Mouse (Mus musculus) urinary bladder, adult 18-20 months (tissue): ENCODE measurements around the gene Dcst1.

Experiments
- DNase-seq, 2 experiments: peaks; one replicate each; pipeline ENCODE4 v3.0.0; 2022; ENCODE audit warnings: low spot score in 2 of 2, mixed read lengths in 2 of 2

The Dcst1 gene

DNA sequence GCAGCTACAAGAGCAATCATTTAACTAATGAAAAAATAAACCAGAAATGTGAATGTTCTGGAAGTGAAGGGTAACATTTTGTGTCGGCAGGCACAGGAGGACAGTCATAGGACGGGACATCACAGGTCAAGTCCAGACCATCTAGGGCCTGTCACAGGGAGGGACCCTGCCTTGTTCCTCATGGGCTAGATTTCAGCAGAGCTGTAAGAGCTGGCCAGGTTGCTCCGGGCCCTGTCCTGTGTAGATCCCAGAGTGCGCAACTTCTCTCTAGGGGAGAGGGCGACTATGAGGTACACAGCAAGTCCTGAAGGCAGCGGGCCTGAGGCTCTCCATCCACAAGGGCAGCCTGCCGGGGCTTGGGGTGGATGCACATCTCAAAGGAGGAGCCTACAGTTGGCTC lies 3.4 kb downstream of the Dcst1 start, which contains the start of gene Dcst2:
Dcst2 (plus strand) TSS at position 301 of the 400 bp plus-strand sequence.
- no peak for DNase-seq

DNA sequence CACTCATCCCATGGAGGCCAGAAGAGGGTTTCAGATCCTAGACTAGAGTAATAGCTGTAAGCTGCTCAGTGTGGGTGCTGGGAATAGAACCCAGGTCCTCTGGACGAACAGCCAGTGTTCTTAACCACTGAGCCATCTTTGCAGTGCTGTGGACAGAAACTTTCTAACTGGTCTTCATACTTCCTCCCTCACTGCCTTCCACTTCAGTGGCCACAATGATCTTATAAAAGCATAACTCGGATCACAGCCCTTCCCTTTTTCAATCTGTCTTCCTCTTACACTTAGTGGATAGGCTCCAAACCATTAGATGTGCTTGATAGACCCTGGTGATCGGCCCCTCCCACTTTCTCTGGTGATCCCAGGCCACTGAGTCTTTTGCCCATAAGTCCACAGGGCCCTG lies 4.8 kb downstream of the Dcst1 start:
- DNase-seq = no peak

DNA sequence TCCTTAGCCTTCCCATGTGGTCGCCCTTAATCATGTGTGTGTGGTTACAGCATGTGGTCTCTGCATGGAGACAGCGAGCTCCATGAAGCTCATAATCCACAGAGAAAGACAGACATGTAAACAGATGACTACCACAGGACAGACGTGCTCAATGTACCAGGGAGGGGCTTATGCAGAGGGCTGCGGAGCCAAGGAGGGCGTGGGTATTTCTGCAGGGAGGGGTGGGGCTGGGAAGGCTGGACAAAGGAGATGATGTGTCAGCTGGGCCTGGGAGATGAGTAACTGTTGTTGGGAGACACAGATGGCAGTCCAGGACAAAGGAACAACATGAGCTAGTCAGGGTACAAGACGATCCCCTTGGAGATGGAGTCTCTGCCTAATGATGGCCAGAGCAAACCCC lies 5.4 kb downstream of the Dcst1 start:
- no peak for DNase-seq

DNA sequence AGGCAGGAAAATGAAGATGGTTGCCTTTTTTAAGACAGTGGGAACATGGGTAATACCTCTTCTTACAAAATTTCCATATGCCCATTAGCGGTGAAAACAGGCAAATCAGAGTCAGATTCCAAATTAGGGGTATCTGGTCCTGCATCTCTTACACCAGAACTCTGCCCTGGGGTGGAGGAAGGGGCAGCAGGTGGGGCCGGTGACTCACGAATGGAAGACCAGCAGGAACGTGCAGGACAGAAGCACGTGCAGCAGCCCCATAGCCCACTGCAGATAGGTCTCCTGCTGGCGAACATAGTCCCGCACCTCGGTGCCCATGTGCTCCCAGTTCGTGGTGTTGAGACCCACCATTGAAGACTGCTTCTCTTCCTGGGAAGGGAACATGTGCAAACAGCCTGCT lies 9.0 kb downstream of the Dcst1 start:
- DNase-seq = no peak

DNA sequence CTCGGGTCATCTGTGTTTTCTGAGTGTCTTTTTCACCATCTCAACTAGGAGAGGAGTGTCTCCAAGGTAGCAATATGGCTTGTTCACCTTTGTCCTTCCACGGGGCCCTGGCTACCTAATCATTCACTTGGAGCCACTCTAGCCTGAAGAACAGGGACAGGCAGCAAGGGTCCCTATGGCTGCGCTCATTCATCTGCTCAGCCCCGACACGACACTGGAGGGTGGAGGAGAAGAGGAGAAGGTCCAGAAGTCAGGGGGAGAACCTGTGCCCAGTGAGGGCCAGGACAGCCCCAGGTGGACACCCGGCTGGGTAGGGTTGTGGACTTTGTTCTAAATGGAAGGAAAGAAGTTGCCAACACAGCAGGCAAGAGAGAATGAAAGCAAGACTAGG lies 9.5 kb downstream of the Dcst1 start:
- no peak for DNase-seq

DNA sequence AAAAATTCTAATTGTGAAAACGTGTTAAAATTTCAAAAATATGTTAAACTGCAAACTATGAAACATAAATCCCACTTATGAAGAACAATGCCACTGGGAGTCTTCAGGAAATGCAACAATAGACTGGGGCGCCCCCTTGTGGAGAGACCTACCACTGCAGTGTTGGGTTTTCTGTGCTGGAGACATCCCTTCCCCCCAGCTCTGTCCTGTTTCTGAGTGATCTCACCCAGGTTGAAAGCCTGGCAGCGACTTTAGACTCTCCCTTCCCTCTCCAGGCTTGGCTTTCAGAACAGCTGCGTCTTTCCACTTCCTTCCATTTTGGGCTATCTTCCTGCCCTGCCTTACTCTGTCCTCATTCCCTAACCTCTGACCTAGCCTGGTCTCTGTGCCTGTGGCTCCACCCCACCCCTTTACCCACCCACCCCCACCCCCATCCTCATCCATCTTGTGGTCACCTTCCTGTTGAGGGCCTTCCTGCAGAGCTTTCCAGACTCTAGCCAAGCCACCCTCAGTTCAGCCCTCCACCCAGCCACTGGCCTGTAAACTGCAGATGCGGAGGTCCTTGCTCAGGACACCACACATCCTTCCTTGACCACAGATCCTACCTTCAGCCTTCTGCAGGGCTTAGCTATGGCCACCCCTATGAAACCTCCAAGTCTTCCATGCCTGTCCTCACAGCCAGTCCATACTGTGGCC lies 10.1 kb downstream of the Dcst1 start:
- DNase-seq = peak; percentile 75 to 80

DNA sequence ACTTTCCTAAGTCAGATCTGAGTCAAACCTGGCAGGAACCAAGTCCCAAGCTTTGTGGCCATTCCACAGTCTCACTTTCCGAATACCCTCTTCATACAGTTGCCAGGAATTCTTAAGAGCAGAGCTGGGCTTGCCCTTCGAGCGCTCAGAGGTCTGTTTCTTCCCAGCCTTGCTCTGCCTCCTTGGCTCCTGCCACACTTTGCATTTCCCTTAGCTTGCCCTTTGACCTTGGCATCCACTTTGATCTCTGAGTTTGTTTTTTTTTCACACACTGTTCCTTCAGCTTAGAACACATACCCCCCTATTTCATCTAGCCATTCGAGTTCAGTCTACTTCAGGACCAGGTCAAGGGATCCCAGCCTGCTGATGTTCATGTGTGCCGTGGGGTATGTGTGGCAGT lies 13.8 kb downstream of the Dcst1 start:
- DNase-seq = no peak

DNA sequence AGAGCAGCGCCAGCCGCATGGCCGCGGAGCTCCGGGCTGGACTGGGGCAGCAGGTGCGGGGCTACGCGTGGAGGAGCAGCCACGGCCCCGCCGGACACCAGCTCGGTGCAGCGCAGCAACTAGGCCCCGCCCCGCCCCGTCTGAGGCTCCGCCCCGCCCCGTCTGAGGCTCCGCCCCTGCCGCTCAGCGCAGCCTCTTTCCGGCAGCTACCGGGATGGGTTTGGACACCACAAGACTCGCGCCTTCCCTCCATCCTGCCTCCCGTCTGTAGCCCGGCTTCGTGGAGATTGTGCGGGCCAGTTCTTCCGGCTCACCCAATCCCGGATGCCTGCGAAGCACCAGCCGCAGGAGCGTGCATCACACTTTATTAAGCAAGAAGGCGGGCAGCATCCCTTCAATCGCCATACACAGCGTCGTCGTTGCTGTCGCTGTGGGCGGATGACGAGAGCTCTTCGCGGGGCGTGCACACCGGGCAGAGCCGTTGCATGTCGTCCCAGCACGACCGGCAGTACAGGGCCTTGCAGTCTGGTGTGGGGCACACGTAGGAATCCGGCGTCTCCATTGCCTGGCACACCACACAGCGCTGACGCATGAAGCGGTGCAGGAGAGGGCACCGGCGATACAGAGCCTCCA lies 15.1 kb downstream of the Dcst1 start, which contains the start of gene Adam15:
Adam15 (minus strand) TSS at position 128 of the 633 bp plus-strand sequence.
- peak; percentile 89 to 96 for DNase-seq

DNA sequence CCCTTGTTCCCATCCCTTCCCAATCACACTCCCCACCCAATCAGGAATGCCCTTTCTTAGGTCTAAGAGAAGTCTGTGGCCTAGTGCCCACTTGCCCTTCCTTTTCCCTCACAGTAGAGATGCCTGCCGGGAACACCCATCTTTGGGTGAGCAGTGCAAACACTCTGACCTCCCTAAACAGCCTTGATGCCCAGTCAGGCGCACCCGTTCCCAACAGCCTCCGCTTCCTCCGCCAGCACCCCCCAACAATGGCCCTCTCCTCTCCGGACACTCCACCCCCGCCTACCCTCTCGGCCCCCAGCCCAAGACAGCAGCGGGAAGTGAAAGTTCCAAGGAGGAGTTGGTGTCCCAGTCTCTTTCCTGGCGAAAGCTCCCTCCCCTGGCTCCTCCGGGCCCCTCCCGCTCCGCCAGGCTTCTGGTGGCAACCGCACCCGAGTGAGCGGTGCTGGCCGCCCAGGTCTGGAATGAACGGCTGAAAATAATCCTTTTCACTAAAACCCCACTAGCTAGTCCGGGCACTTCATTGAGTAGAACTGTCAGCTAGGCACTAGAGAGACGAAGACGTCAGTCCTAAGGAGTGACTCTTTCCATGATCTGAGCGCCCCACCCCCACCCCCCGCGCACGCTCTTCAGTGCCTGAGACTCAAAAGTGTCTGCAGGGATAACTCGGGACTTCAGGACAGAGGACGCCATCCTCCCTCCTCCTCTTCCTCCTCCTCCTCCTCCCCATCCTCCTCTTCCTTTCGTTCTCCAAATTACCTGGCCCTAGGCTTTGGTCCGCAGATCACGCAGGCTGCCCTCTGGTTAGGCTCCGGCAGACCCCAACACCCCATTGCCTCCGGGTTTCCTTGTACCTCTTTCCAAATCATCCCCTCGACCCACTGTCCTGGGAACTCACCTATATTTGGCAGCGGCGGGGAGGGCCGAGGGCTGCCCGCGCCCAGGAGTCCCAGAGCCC lies 15.9 kb downstream of the Dcst1 start:
- peak; percentile 31 to 42 for DNase-seq

DNA sequence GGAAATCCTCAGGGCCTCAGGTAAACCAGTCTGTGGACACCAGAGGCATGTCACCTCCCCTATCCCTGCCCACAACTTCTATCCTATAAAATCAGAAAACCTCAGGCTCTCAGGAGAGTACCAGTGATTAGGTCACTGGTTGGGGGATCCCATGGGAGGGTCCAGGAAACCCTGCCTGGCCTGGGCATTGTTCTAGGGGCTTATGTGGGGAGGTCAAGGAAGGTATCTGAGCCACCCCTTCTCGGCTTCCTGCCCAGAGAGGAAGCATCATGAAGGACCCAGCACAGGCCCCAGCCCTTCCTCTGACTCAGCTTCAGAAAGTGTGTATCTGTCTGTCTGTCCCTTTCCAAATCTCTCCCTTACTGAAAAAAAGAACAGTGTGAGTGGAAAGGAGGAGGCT lies 17.1 kb downstream of the Dcst1 start:
- DNase-seq = no peak

DNA sequence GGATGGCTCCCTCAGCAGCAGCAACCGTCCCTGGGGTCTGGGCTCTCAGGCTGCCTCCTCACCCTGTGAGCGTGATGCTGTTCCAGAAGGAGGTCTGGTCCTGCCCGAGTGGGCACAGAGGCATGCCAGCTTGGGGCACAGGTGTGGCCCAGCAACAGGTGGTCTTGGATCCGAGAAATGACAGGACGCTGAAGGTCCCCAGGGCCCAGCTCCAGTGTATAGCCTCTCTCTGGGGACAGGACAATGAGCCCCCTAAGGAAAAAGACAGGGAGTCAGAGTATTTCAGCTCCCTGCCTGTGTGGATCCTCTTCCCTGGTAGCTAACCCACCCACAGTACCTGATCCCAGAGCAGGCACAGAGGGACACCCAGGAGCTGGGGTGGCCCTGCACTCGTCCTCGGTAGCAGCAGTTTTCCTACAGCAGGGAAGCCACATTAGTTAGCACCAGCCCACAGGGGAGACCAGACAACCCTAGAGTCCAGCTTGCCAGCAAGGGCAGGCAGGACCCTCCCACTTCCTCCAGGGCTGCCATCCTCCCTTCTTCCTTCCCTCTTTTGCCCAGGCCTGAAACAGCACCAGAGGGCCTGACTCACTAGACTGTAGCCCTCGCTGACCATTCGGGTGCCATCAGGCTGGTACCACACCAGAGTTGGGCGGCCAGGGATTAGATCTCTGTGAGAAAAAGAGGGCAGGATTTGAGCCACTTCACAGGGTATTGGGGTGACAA lies 18.1 kb downstream of the Dcst1 start:
- DNase-seq = no peak

DNA sequence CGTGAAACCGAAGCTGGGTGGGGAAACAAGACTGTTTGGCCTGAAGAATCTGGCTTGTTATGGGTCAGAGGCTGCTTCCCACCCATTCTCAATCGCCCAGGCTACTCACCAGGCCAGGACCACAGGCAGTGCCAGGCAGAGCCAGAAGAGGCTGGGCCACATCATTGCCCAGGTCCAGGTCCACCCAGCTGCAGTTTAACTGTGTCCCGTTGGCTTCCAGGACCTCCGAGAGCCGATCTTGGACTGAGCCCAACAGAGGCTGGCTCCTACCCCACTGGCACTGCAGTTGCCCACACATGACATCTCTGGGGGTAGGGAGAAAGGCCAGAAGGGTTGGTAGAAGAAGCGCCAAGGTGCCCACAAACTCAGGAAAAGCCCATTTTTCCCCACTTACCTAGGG lies 21.8 kb downstream of the Dcst1 start:
- DNase-seq = no peak

DNA sequence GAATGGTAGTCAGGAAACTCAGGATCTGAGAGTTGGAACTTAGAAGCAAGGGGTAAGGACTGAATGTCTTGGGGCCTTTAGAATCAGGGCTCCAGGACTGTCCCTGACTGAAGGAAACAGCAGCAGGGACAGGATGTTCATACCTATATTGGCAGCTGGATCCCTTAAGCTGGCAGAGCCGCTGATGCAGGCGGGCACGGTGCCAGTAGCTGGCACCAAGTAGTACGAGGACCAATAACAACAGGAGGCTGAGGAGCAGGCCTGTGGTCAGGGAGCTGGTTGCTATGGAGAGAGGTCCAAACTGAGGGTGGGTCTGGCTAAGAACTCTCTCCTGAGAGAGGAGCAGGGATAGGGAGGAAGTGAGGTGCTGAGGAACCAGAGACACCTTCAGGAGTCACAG lies 23.3 kb downstream of the Dcst1 start:
- DNase-seq = no peak

DNA sequence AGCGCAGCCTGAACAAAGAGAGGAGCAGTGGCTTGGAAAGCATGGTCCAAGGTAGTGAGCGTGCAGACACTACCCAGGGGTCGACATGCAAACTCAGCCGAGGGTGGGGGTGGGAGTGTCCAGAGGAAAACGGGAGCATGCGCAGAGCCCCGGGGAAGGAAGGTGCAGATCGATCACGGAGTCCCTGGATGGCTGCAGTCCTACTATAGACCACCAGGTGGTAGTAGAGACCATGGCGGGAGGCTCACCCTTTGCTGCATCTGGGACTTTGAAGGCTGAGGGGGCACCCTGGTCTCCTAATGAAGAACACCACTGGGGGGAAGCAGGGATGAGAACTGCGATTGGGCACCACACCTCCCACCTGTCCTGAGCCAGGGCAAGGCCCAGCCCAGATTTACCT lies 24.6 kb downstream of the Dcst1 start:
- peak; percentile 57 to 60 for DNase-seq

DNA sequence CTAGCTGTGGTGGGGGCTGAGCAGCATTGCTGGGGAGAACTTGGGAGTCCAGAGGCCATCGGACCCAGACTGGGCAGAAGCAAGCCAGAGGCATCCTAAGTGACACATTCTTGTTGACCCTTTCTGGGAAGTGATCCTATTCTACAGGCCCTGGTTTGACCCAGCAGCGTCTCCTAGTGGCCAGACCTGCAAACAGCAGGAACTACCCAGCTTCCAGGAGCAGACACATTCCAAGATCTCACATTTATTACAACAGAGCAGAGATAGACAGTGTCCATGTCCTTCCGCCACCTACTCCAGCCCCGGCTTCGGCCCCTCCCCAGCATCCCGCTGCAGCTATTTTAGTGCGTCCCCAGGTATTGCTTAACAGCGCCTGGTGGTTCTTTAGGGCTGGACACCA lies 25.6 kb downstream of the Dcst1 start:
- DNase-seq = peak in 1 of 2 experiments; percentile 74

DNA sequence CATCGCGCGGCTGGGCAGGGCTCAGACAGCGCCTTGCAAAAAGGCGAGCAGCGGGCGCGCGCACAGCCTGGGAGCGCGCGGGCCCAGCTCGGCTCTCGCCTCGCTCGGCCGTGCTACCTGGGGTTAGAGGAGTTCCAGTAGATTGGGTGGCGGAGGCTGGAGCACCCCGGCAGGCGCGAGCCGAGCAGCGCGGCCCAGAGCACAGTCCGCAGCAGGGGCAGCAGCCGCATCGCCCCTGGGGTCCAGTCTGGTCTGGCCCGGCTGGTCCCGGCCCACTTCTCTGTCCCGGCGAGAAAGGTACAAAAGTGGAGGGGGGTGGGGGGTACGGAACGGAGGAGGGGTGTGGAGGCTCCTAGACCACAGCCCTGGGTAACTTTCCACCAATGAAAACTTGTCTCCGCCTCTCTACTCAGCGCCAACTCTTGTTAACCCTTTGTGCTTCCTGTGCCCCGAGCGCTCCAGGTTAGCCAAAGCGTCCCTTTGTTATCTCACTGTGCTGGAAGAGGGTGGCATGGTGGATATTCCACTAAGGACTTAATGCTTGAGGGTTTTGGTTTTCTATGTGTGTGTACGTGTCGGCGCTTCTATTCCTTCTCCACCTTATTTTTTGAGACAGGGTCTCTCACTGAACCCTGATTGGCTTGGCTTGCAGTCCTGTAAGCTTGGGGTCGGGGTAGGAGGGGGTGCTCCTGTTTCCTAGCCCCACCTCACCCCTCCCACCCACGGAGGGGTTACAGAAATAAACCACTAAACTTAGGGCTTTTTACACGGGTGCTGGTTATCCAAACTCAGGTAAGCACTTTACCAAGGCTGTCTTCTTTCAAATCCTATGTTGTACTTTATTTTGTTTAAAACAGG lies 27.1 kb downstream of the Dcst1 start, which contains the start of gene Efna4:
Efna4 (minus strand) TSS at position 308 of the 858 bp plus-strand sequence.
- DNase-seq = peak in 1 of 2 experiments; percentile 56

DNA sequence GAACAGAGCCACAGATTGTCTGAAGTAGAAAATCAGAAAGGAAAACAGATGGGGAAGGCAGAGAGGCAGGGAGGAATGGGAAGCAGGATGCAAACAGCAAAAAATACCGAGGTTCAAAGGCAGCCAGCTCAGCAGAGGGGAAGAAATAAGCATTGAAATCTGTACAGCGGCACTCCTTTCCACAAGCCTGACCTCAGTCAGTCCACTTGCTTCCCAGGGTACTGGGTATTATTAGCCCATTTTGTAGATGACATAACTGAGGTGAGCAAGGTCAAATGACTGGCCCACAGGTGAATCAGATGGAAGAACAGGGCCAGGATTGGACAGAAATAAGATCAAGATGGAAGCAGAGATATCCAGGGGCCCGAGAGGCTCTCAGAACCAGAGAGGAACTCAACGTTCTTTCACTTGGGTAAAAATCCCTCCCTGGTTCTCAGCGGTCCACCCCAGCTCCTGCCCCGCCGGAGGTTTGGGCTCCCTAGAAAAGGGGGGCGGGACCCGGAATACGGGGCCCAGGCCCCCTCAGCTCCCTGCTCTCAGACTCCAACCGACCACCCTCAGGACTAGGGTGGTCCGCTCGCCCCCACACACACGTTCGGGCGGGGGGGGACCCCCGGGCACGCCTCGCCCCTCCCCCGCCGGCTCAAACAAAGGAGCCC lies 27.9 kb downstream of the Dcst1 start:
- DNase-seq = no peak

DNA sequence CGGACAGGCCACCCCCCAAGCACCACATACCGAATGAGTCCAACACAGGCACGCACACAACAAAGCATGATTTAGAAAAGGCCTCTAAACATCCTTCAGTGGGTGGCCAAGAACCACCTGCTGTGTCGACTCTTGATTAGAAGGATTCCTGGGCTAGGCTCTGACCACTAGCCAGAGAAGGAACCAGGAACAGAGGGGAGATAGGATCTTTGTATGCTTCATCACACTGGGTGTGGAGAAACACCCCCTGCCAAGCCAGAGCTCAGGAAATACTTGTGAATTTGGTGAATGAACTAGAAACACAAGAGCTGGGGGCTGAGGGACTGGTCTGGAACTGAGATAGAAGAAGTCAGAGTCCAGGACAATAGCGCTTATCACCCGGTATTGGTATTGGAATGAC lies 28.5 kb downstream of the Dcst1 start:
- no peak for DNase-seq

DNA sequence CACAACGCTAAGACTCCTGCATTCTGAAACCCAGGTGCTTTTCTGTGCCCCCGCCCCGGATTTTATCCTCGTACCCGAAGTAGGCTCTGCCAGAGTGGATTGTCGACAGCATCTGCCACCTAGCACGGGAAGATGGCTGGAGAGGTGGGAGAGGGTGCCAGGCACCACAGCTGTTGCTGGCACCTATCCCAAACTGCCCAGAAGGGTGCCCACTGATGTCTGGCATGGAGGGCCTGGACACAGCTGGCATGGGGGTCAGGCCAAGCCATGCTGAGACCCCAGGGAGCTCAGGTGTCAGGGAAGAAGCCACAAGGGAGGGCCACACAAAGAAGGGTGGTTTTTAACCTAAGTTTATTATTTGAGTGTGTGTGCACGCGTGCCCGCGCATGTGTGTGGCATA lies 32.0 kb downstream of the Dcst1 start:
- no peak for DNase-seq

DNA sequence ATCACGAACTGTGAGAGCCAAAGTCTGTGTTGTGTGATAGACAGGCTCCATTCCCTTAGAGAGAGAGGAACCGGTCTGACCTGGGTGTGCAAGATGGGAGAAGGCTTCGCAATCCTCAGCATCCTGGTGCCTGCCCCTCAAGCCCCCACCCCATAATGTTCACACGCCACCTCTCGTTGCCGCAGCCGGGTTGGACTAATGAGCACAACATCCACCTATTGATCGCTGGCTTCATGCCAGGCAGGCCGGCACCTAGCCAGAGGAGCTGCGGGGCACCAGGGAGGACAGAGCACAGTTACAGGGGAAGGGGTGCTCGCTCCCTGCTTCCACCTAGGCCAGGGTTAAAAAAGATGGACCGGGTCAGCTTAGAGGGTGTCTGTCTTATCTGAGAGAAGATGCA lies 32.6 kb downstream of the Dcst1 start:
- no peak for DNase-seq
